Mouse (Mus musculus): ENCODE data around the gene Herc3. TPM values are rescaled to one million over a fixed set of nuclear protein-coding genes. Genes with fewer than 3 reads are reported as not detected.
A peak's percentile ranks its signal among the peaks of the same experiment; 100 is the strongest.
"Not testable (repeated sequence)": the region's sequence is repeated elsewhere in the genome, so short reads cannot be mapped to it uniquely, and the experiment has no call there.

Herc3 gene
- 24.9 and 29.2 TPM in 2 replicates for polyA plus RNA-seq (2015; fragmentation: Nextera tagmentation; extraction: Ambion mirVana)

GRCm38 (mm10) chr6:58831232-58832009 is at the start of gene Herc3:
Herc3 (plus strand) TSS chr6:58831465.
- no peaks in the 10 kb centered on the region for H3K27me3 ChIP-seq (replicated peaks; ENCODE audit: control insufficient read depth, insufficient read depth, low read length)
- peaks cover 27% of the 10 kb centered on the region for H3K4me1 ChIP-seq (replicated peaks; ENCODE audit: control insufficient read depth, insufficient read depth, low read length)
- peak within 1 kb of the TSS; percentile 87 for H3K9ac ChIP-seq (replicated peaks; ENCODE audit: low read depth, low read length)
- peak within 1 kb of the TSS; percentile 77 for H3K4me2 ChIP-seq (ENCODE audit: low read length)
- WGBS: under 1% methylated on average over 70 of the region's 83 CpGs
- no peaks in the 10 kb centered on the region for H3K36me3 ChIP-seq (ENCODE audit: control insufficient read depth, insufficient read depth)
- H3K27ac ChIP-seq (ENCODE audit: low read length): peak within 1 kb of the TSS; percentile 78
- ATAC-seq: peak; percentile 86
- H3K9me3 ChIP-seq (ENCODE audit: control insufficient read depth, low read length): no peaks in the 10 kb centered on the region
- peak within 1 kb of the TSS; percentile 88 for H3K4me3 ChIP-seq (replicated peaks; ENCODE audit: low read length)

GRCm38 (mm10) chr6:58801394-58801793 is 29.9 kb upstream of the Herc3 start:
- Histone ChIP-seq H3K27ac (ENCODE audit: low read length) (no peak overlapping the region), H3K4me3 (replicated peaks; ENCODE audit: low read length) (no peak overlapping the region), H3K27me3 (replicated peaks; ENCODE audit: control insufficient read depth, insufficient read depth, low read length) (no peaks in the 10 kb centered on the region), H3K4me2 (ENCODE audit: low read length) (no peak overlapping the region), H3K9ac (replicated peaks; ENCODE audit: low read depth, low read length) (no peak overlapping the region), H3K9me3 (ENCODE audit: control insufficient read depth, low read length) (no peaks in the 10 kb centered on the region), H3K36me3 (ENCODE audit: control insufficient read depth, insufficient read depth) (no peaks in the 10 kb centered on the region), H3K4me1 (replicated peaks; ENCODE audit: control insufficient read depth, insufficient read depth, low read length) (no peaks in the 10 kb centered on the region)
- no peak for ATAC-seq

GRCm38 (mm10) chr6:58814381-58814780 is 16.9 kb upstream of the Herc3 start:
- no peak for ATAC-seq
- Histone ChIP-seq H3K36me3 (ENCODE audit: control insufficient read depth, insufficient read depth) (no peaks in the 10 kb centered on the region), H3K9ac (replicated peaks; ENCODE audit: low read depth, low read length) (no peak overlapping the region), H3K9me3 (ENCODE audit: control insufficient read depth, low read length) (no peaks in the 10 kb centered on the region), H3K27me3 (replicated peaks; ENCODE audit: control insufficient read depth, insufficient read depth, low read length) (no peaks in the 10 kb centered on the region), H3K4me2 (ENCODE audit: low read length) (no peak overlapping the region), H3K27ac (ENCODE audit: low read length) (no peak overlapping the region), H3K4me1 (replicated peaks; ENCODE audit: control insufficient read depth, insufficient read depth, low read length) (no peaks in the 10 kb centered on the region), H3K4me3 (replicated peaks; ENCODE audit: low read length) (no peak overlapping the region)

- not testable (repeated sequence) for ATAC-seq; H3K27ac ChIP-seq (ENCODE audit: low read length); H3K9ac ChIP-seq (replicated peaks; ENCODE audit: low read depth, low read length); H3K9me3 ChIP-seq (ENCODE audit: control insufficient read depth, low read length); H3K36me3 ChIP-seq (ENCODE audit: control insufficient read depth, insufficient read depth); H3K27me3 ChIP-seq (replicated peaks; ENCODE audit: control insufficient read depth, insufficient read depth, low read length); H3K4me1 ChIP-seq (replicated peaks; ENCODE audit: control insufficient read depth, insufficient read depth, low read length); H3K4me3 ChIP-seq (replicated peaks; ENCODE audit: low read length); H3K4me2 ChIP-seq (ENCODE audit: low read length)
- 98% methylated on average over 5 of the region's 11 CpGs for WGBS
Observed at GRCm38 (mm10) chr6:58817037-58817436, 14.2 kb upstream of the Herc3 start.

- Histone ChIP-seq H3K27me3 (replicated peaks; ENCODE audit: control insufficient read depth, insufficient read depth, low read length) (no peaks in the 10 kb centered on the region), H3K27ac (ENCODE audit: low read length) (no peak overlapping the region), H3K4me1 (replicated peaks; ENCODE audit: control insufficient read depth, insufficient read depth, low read length) (no peaks in the 10 kb centered on the region), H3K9me3 (ENCODE audit: control insufficient read depth, low read length) (no peaks in the 10 kb centered on the region), H3K9ac (replicated peaks; ENCODE audit: low read depth, low read length) (no peak overlapping the region), H3K4me2 (ENCODE audit: low read length) (no peak overlapping the region), H3K36me3 (ENCODE audit: control insufficient read depth, insufficient read depth) (no peaks in the 10 kb centered on the region), H3K4me3 (replicated peaks; ENCODE audit: low read length) (no peak overlapping the region)
- no peak for ATAC-seq
- WGBS: 87% methylated on average over 2 of the region's 2 CpGs
Observed at GRCm38 (mm10) chr6:58825619-58826018, 5.6 kb upstream of the Herc3 start.

GRCm38 (mm10) chr6:58826089-58826488 is 5.2 kb upstream of the Herc3 start:
- H3K4me2 ChIP-seq (ENCODE audit: low read length): no peak overlapping the region
- WGBS: 89% methylated on average over 2 of the region's 2 CpGs

GRCm38 (mm10) chr6:58828582-58828981 is 2.7 kb upstream of the Herc3 start:
- Histone ChIP-seq H3K27ac (ENCODE audit: low read length) (no peak overlapping the region), H3K27me3 (replicated peaks; ENCODE audit: control insufficient read depth, insufficient read depth, low read length) (no peaks in the 10 kb centered on the region), H3K4me1 (replicated peaks; ENCODE audit: control insufficient read depth, insufficient read depth, low read length) (peaks cover 19% of the 10 kb centered on the region), H3K9ac (replicated peaks; ENCODE audit: low read depth, low read length) (no peak overlapping the region), H3K4me3 (replicated peaks; ENCODE audit: low read length) (no peak overlapping the region), H3K4me2 (ENCODE audit: low read length) (no peak overlapping the region), H3K36me3 (ENCODE audit: control insufficient read depth, insufficient read depth) (no peaks in the 10 kb centered on the region), H3K9me3 (ENCODE audit: control insufficient read depth, low read length) (no peaks in the 10 kb centered on the region)
- no peak for ATAC-seq
- WGBS: 92% methylated on average over 1 of the region's 1 CpGs

More at GRCm38 (mm10) chr6:58826089-58826488, 5.2 kb upstream of the Herc3 start:
- Histone ChIP-seq H3K9me3 (ENCODE audit: control insufficient read depth, low read length) (no peaks in the 10 kb centered on the region), H3K9ac (replicated peaks; ENCODE audit: low read depth, low read length) (no peak overlapping the region), H3K27ac (ENCODE audit: low read length) (no peak overlapping the region), H3K36me3 (ENCODE audit: control insufficient read depth, insufficient read depth) (no peaks in the 10 kb centered on the region), H3K4me1 (replicated peaks; ENCODE audit: control insufficient read depth, insufficient read depth, low read length) (0 out of 2 replicates have a peak, but pooled peaks cover 3% of the 10 kb centered on the region), H3K4me3 (replicated peaks; ENCODE audit: low read length) (no peak overlapping the region), H3K27me3 (replicated peaks; ENCODE audit: control insufficient read depth, insufficient read depth, low read length) (no peaks in the 10 kb centered on the region)
- ATAC-seq: no peak

- Histone ChIP-seq H3K4me3 (replicated peaks; ENCODE audit: low read length) (peak overlapping the region; percentile 88), H3K9ac (replicated peaks; ENCODE audit: low read depth, low read length) (peak overlapping the region; percentile 87), H3K9me3 (ENCODE audit: control insufficient read depth, low read length) (no peaks in the 10 kb centered on the region), H3K27ac (ENCODE audit: low read length) (no peak overlapping the region), H3K27me3 (replicated peaks; ENCODE audit: control insufficient read depth, insufficient read depth, low read length) (no peaks in the 10 kb centered on the region), H3K4me1 (replicated peaks; ENCODE audit: control insufficient read depth, insufficient read depth, low read length) (peaks cover 26% of the 10 kb centered on the region), H3K4me2 (ENCODE audit: low read length) (peak overlapping the region; percentile 77), H3K36me3 (ENCODE audit: control insufficient read depth, insufficient read depth) (no peaks in the 10 kb centered on the region)
- 11% methylated on average over 7 of the region's 7 CpGs for WGBS
- ATAC-seq: peak; percentile 32; the same call in 1 of the 2 replicates
Observed at GRCm38 (mm10) chr6:58830840-58831231, 429 bp upstream of the Herc3 start.

- Histone ChIP-seq H3K27ac (ENCODE audit: low read length) (no peak overlapping the region), H3K4me1 (replicated peaks; ENCODE audit: control insufficient read depth, insufficient read depth, low read length) (peaks cover 27% of the 10 kb centered on the region), H3K27me3 (replicated peaks; ENCODE audit: control insufficient read depth, insufficient read depth, low read length) (no peaks in the 10 kb centered on the region), H3K9ac (replicated peaks; ENCODE audit: low read depth, low read length) (no peak overlapping the region), H3K36me3 (ENCODE audit: control insufficient read depth, insufficient read depth) (no peaks in the 10 kb centered on the region), H3K4me3 (replicated peaks; ENCODE audit: low read length) (peak overlapping the region; percentile 88), H3K9me3 (ENCODE audit: control insufficient read depth, low read length) (no peaks in the 10 kb centered on the region), H3K4me2 (ENCODE audit: low read length) (peak overlapping the region; percentile 77)
- ATAC-seq: no peak
- WGBS: 28% methylated on average over 7 of the region's 7 CpGs
Observed at GRCm38 (mm10) chr6:58832591-58833018, 1.3 kb downstream of the Herc3 start.

Measured in forebrain, embryonic 16.5 days (tissue).